ENCODE assay signal across 17 mouse cellular contexts in genomic region chr10:56836130-56836529, GRCm38 (mm10).
"Had no signal": no experiment of that assay in that cellular context is flagged by ENCODE, and none has a peak within 500 bp of the region (broad histone marks: within the 10 kb centered on the region; RNA-seq: fewer than 3 reads in every experiment).

No protein-coding gene starts in this region.

- H3K9me3 ChIP-seq: lung, embryonic 15.5 days; midbrain, embryonic 12.5 days; midbrain, embryonic 15.5 days; neural tube, embryonic 12.5 days; stomach, embryonic 15.5 days had no signal

- H3K27me3 ChIP-seq: lung, embryonic 15.5 days; megakaryocyte, embryonic 14.5 days; midbrain, embryonic 12.5 days; midbrain, embryonic 15.5 days; neural tube, embryonic 12.5 days; stomach, embryonic 15.5 days had no signal

- ATAC-seq: liver, postnatal 0 days; lung, postnatal 0 days; midbrain, embryonic 15.5 days had no signal

- H3K4me2 ChIP-seq: lung, embryonic 15.5 days; midbrain, embryonic 12.5 days; midbrain, embryonic 15.5 days; neural tube, embryonic 12.5 days; stomach, embryonic 15.5 days had no signal

- H3K9ac ChIP-seq: liver, postnatal 0 days; lung, embryonic 15.5 days; midbrain, embryonic 12.5 days; midbrain, embryonic 15.5 days; neural tube, embryonic 12.5 days; stomach, embryonic 15.5 days had no signal

- H3K36me3 ChIP-seq: lung, embryonic 15.5 days; midbrain, embryonic 12.5 days; midbrain, embryonic 15.5 days; neural tube, embryonic 12.5 days; stomach, embryonic 15.5 days had no signal

- DNase-seq: liver, postnatal 0 days; lung, adult 2 months; lung, postnatal 14 days; lung, postnatal 36 days; right cerebral cortex, postnatal 14 days; thymus, adult 2 months; thymus, postnatal 25 days; thymus, postnatal 4 days had no signal

- H3K4me3 ChIP-seq: lung, embryonic 15.5 days; megakaryocyte, embryonic 14.5 days; midbrain, embryonic 12.5 days; midbrain, embryonic 15.5 days; neural tube, embryonic 12.5 days; stomach, embryonic 15.5 days had no signal

- H3K4me1 ChIP-seq: megakaryocyte, embryonic 14.5 days; midbrain, embryonic 12.5 days; midbrain, embryonic 15.5 days; neural tube, embryonic 12.5 days; stomach, embryonic 15.5 days had no signal

- H3K27ac ChIP-seq: lung, embryonic 15.5 days; macrophage; midbrain, embryonic 12.5 days; midbrain, embryonic 15.5 days; neural tube, embryonic 12.5 days; stomach, embryonic 15.5 days; stomach, postnatal 0 days had no signal
